Mouse (Mus musculus): ENCODE measurements around the gene Ccdc12. TPM values are rescaled to one million over a fixed set of nuclear protein-coding genes. Genes with fewer than 3 reads are reported as not detected.
A peak's percentile ranks its signal among the peaks of the same experiment; 100 is the strongest.
"Not testable (repeated sequence)": the region's sequence is repeated elsewhere in the genome, so short reads cannot be mapped to it uniquely, and the experiment has no call there.

The Ccdc12 gene
- polyA plus RNA-seq, 1 experiment: 34.4 TPM

- Histone ChIP-seq H3K4me1 (ENCODE audit: control insufficient read depth, insufficient read depth, low read length) (0 out of 2 replicates have a peak, but pooled peaks cover 2% of the 10 kb centered on the region), H3K27ac (ENCODE audit: insufficient read depth, low read length) (no peak overlapping the region), H3K4me3 (ENCODE audit: insufficient read depth, low read length) (no peak overlapping the region)
- TF ChIP-seq POLR2A (IDR thresholded peaks at IDR 0.05; ENCODE audit: low read depth, low read length) (no peak), CTCF (IDR thresholded peaks at IDR 0.05; ENCODE audit: borderline replicate concordance, insufficient read depth, low read length) (no peak)
Observed at GRCm38 (mm10) chr9:110668601-110669293, 12.4 kb downstream of the Ccdc12 start.

DNA sequence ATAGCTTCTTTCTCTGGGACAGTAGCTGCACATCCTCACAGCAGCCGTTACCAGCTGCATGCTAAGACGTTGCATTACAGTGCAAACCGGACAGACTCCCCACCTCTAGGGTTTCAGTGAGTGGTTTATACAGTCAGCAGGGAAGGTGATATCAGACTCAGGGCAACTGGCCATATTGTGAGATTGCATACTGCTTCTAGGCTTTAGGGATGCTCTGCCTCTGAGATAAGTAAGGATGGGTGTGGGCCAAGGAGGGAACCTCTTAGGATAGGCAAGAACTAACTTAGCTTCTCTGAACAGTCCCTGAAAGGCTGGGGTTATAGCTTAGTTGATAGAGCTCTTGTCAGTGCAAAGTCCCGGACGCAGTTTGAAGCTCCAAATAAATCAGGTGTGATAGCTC, 13.5 kb downstream of the Ccdc12 start:
- H3K4me1 ChIP-seq (ENCODE audit: control insufficient read depth, insufficient read depth, low read length): 0 out of 2 replicates have a peak, but pooled peaks cover 2% of the 10 kb centered on the region
- no peak overlapping the region for H3K4me3 ChIP-seq (ENCODE audit: insufficient read depth, low read length)
- TF ChIP-seq CTCF (IDR thresholded peaks at IDR 0.05; ENCODE audit: borderline replicate concordance, insufficient read depth, low read length) (no peak), POLR2A (IDR thresholded peaks at IDR 0.05; ENCODE audit: low read depth, low read length) (no peak)

DNA sequence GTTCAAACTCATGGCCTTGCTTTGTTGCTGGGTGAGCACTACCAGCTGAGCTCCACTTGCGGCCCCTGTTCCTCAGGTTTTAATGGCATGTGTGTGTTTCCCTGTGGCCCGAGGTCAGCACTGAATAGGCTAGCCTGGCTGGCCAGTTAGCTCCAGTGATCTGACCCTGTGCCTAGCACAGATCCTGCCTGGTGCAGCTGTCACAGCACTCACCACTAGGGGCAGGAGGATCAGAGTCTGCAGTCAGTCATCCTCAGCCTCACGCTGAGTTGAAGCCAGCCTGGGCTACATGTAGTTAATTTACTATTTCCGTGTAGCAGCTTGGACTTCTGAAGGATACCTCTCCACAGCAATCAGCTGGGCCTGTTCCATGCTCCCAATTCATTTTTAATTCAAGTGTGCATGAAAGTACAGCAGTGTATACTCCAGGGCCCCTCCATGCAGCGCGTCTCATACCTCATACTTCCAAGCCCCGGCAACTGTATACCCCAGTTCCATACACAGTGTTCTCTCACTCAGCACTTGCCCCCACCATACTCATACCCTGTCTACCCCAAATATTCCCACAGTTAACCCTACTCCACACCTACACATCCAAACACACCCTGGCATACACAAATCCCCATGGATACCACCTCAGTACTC, 16.3 kb downstream of the Ccdc12 start:
- Histone ChIP-seq H3K4me1 (ENCODE audit: control insufficient read depth, insufficient read depth, low read length) (0 out of 2 replicates have a peak, but pooled peaks cover 2% of the 10 kb centered on the region), H3K4me3 (ENCODE audit: insufficient read depth, low read length) (no peak overlapping the region), H3K27ac (ENCODE audit: insufficient read depth, low read length) (no peak overlapping the region)
- TF ChIP-seq POLR2A (IDR thresholded peaks at IDR 0.05; ENCODE audit: low read depth, low read length) (no peak), CTCF (IDR thresholded peaks at IDR 0.05; ENCODE audit: borderline replicate concordance, insufficient read depth, low read length) (peak; percentile 85; the same call in 1 of the 2 replicates)

More for the DNA sequence above, 13.5 kb downstream of the Ccdc12 start:
- H3K27ac ChIP-seq (ENCODE audit: insufficient read depth, low read length): no peak overlapping the region

GRCm38 (mm10) chr9:110673107-110673752, 16.9 kb downstream of the Ccdc12 start:
- TF ChIP-seq POLR2A (IDR thresholded peaks at IDR 0.05; ENCODE audit: low read depth, low read length): no peak
- TF ChIP-seq CTCF (IDR thresholded peaks at IDR 0.05; ENCODE audit: borderline replicate concordance, insufficient read depth, low read length): no peak
- Histone ChIP-seq H3K4me3 (ENCODE audit: insufficient read depth, low read length) (no peak overlapping the region), H3K4me1 (ENCODE audit: control insufficient read depth, insufficient read depth, low read length) (0 out of 2 replicates have a peak, but pooled peaks cover 2% of the 10 kb centered on the region), H3K27ac (ENCODE audit: insufficient read depth, low read length) (no peak overlapping the region)

DNA sequence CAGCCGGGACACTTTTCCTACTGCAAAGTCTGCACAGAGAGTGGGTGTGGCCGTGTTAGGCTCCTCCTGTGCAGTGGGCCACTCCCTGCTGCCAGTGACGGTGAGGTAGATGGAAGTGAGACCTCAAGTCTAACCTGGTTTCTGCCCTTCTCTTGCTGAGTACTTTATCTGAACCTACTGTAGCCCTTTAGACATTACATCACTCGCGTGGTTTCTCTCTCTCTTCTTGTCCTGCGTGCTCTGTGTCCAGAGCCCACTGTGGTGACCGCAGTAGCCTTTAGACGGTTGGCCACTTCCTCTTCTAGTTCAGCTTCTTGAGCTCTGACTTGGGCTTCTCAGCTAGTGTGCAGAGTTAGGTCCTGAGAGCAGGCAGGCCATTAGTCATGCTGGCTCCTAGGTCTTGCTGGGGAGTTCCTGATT, 20.2 kb downstream of the Ccdc12 start:
- Histone ChIP-seq H3K4me1 (ENCODE audit: control insufficient read depth, insufficient read depth, low read length) (0 out of 2 replicates have a peak, but pooled peaks cover 2% of the 10 kb centered on the region), H3K27ac (ENCODE audit: insufficient read depth, low read length) (no peak overlapping the region), H3K4me3 (ENCODE audit: insufficient read depth, low read length) (no peak overlapping the region)
- no peak for TF ChIP-seq CTCF (IDR thresholded peaks at IDR 0.05; ENCODE audit: borderline replicate concordance, insufficient read depth, low read length)
- no peak for TF ChIP-seq POLR2A (IDR thresholded peaks at IDR 0.05; ENCODE audit: low read depth, low read length)

DNA sequence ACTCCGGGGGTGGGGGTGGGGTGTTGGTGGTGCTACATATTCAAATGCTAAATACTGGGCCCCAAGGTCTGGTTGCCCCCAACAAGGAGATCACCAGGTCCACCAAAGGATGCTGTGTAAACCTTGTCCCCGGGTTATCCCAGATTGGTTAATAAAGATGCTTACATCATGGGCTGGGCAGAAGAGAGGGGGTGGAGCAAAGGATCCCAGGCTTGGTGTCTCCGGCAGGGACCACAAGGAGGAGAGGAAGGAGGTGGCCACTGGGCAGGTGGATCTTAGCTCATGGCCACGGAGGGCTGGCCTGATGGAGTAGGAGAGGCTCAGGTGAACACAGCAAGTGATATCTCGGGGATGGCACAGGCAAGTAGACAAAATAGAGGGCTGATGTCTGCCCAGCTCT, 22.6 kb downstream of the Ccdc12 start:
- Histone ChIP-seq H3K4me3 (ENCODE audit: insufficient read depth, low read length) (no peak overlapping the region), H3K27ac (ENCODE audit: insufficient read depth, low read length) (no peak overlapping the region), H3K4me1 (ENCODE audit: control insufficient read depth, insufficient read depth, low read length) (peaks cover 6% of the 10 kb centered on the region; the same call in 1 of the 2 replicates)
- TF ChIP-seq CTCF (IDR thresholded peaks at IDR 0.05; ENCODE audit: borderline replicate concordance, insufficient read depth, low read length): no peak
- TF ChIP-seq POLR2A (IDR thresholded peaks at IDR 0.05; ENCODE audit: low read depth, low read length): no peak

DNA sequence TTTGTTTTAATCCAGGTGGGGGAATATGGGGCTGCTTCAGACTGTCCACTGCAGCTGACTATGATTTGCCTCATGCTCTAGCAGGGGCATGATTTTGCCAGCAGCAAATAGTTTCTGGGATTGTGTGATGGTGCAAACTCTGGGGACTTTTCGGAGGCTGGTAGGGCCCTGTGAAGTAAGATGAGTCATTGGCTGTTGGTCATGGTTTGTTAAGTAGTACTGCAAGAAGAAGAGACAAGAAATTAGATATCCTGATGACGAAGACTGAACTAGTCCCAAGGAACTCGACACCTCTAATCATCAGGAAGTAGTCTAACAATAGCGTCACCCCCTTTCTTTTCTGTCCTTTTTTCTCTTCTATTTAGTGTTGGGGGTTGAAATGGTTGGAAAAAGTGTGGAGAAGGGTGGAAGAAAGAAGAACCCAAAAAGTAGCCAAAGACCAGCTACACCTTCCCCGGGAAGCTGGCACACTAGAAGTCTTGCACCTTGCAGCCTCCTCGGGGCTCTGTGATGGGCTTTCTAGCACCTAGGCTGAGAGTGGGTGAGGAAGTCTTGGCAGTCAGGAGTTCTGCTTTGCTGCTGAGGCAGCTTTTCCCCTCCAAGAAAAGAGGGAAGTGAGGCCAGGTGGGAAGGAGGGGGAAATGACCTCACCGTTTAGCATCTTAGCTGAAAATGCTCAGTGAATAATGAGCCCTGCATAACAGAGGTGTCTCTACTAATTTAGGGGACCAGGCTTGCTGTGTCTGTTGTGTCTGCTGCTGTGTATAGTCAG, 24.6 kb downstream of the Ccdc12 start:
- no peak overlapping the region for H3K27ac ChIP-seq (ENCODE audit: insufficient read depth, low read length)

GRCm38 (mm10) chr9:110681817-110682216, 25.5 kb downstream of the Ccdc12 start:
- Histone ChIP-seq H3K27ac (ENCODE audit: insufficient read depth, low read length) (no peak overlapping the region), H3K4me1 (ENCODE audit: control insufficient read depth, insufficient read depth, low read length) (peaks cover 19% of the 10 kb centered on the region), H3K4me3 (ENCODE audit: insufficient read depth, low read length) (no peak overlapping the region)
- TF ChIP-seq POLR2A (IDR thresholded peaks at IDR 0.05; ENCODE audit: low read depth, low read length): no peak
- TF ChIP-seq CTCF (IDR thresholded peaks at IDR 0.05; ENCODE audit: borderline replicate concordance, insufficient read depth, low read length): no peak

More for the DNA sequence above, 24.6 kb downstream of the Ccdc12 start:
- TF ChIP-seq POLR2A (IDR thresholded peaks at IDR 0.05; ENCODE audit: low read depth, low read length) (no peak), CTCF (IDR thresholded peaks at IDR 0.05; ENCODE audit: borderline replicate concordance, insufficient read depth, low read length) (no peak)
- H3K4me3 ChIP-seq (ENCODE audit: insufficient read depth, low read length): no peak overlapping the region
- H3K4me1 ChIP-seq (ENCODE audit: control insufficient read depth, insufficient read depth, low read length): peaks cover 19% of the 10 kb centered on the region

DNA sequence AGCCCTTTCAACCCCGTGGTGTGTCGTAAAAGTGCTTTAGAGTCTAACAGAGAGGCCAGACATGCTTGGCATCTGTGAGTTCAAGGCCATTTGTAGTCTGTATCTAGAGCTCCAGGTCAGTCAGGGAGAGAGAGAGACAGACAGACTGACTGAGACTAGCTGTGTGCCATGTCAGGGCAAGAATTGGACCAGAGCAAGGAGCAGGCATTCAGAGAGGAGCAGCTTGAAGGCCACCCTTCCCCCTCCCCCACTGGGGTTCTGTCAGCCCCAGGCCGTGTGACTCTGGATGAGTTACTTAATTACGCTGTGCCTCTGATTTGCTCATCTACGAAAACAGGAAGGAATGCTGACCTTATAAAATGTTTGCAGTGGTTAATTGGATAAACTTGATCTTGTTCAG, 26.0 kb downstream of the Ccdc12 start:
- TF ChIP-seq CTCF (IDR thresholded peaks at IDR 0.05; ENCODE audit: borderline replicate concordance, insufficient read depth, low read length): no peak
- no peak for TF ChIP-seq POLR2A (IDR thresholded peaks at IDR 0.05; ENCODE audit: low read depth, low read length)
- H3K4me1 ChIP-seq (ENCODE audit: control insufficient read depth, insufficient read depth, low read length): peaks cover 19% of the 10 kb centered on the region
- H3K27ac ChIP-seq (ENCODE audit: insufficient read depth, low read length): no peak overlapping the region
- H3K4me3 ChIP-seq (ENCODE audit: insufficient read depth, low read length): no peak overlapping the region

- peaks cover 19% of the 10 kb centered on the region for H3K4me1 ChIP-seq (ENCODE audit: control insufficient read depth, insufficient read depth, low read length)
- H3K27ac ChIP-seq (ENCODE audit: insufficient read depth, low read length); H3K4me3 ChIP-seq (ENCODE audit: insufficient read depth, low read length): not testable (repeated sequence)
Observed at GRCm38 (mm10) chr9:110682697-110683096, 26.4 kb downstream of the Ccdc12 start.
